Mouse (Mus musculus): ENCODE results near the gene Wdtc1.

DNA sequence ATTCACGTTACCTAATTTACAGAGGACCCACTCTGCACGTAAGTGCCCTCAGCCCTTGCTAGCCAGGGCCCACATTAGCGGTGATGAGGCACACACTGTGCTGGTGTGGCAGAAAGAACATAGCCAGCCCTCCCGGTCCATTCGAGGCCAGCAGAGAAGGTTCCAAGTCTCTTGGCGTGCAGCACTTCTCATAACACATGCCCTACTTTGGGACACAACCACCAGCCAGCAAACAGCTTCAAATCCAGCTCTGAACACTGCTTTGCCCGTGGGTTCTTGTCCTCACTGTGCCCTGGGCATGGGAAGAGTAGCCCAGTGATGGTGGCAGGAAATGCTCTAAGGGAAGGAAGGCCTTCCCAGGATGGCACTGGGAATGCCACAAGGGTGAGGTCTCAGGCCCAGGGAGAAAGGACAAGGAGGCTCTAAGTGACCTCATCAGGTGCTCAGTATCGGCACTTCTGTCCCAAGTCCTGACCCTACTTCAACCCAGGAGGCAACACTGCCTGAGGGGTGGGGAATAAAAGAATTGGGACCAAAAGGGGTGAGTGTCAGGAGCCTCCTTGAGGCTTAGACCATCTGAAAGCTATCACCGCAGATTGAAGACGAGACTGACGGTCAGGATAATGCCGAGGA lies 86.9 kb downstream of the Wdtc1 start:
- TF ChIP-seq NELFE (IDR thresholded peaks at IDR 0.05; ENCODE audit: low read depth, low read length) (no peak), ETS1 (conservative IDR thresholded peaks at IDR 0.05; ENCODE audit: low read depth, low read length) (no peak), POLR2A (IDR thresholded peaks at IDR 0.05; ENCODE audit: low read depth, low read length) (no peak), CTCF (conservative IDR thresholded peaks at IDR 0.05 in 1 of 2, IDR thresholded peaks at IDR 0.05 in 1 of 2; ENCODE audit: low read depth in 2 of 2, low read length in 2 of 2) (no peak), ELF1 (IDR thresholded peaks at IDR 0.05; ENCODE audit: low read depth, low read length) (no peak)
